Mouse (Mus musculus) forebrain, embryonic 13.5 days (tissue): ENCODE measurements around the gene Nid1. TPM values are rescaled to one million over a fixed set of nuclear protein-coding genes. Genes with fewer than 3 reads are reported as not detected.
"Not testable (repeated sequence)": the region's sequence is repeated elsewhere in the genome, so short reads cannot be mapped to it uniquely, and the experiment has no call there.

Source experiments
- ATAC-seq: fragments of 200-750 bp; cut with Nextera tagmentation; 2 replicates; pipeline ENCODE4 v1.8.0; 2017
- H3K27ac ChIP-seq: fragments of 300-500 bp; sonication (generic); 2 replicates; pipeline ENCODE4 v1.5.1; 2015; ENCODE audit warnings: inconsistent platforms, mild to moderate bottlenecking, moderate library complexity
- H3K27me3 ChIP-seq: fragments of 300-500 bp; sonication (generic); 2 replicates; pipeline ENCODE4 v1.6.1; 2015; ENCODE audit warnings: mild to moderate bottlenecking, inconsistent platforms
- H3K36me3 ChIP-seq: fragments of 300-500 bp; sonication (generic); 2 replicates; pipeline ENCODE4 v1.6.1; 2015; ENCODE audit warnings: mild to moderate bottlenecking, inconsistent platforms; ENCODE audit not compliant: poor library complexity, severe bottlenecking
- H3K4me1 ChIP-seq: fragments of 300-500 bp; sonication (generic); 2 replicates; pipeline ENCODE4 v1.6.1; 2015; ENCODE audit warnings: inconsistent platforms
- H3K4me2 ChIP-seq: fragments of 300-500 bp; sonication (generic); 2 replicates; pipeline ENCODE4 v1.6.1; 2015; ENCODE audit warnings: inconsistent platforms, mild to moderate bottlenecking, moderate library complexity
- H3K4me3 ChIP-seq: fragments of 300-500 bp; sonication (generic); 2 replicates; pipeline ENCODE4 v1.5.1; 2015; ENCODE audit warnings: mild to moderate bottlenecking, inconsistent platforms
- H3K9ac ChIP-seq: fragments of 300-500 bp; sonication (generic); 2 replicates; pipeline ENCODE4 v1.6.1; 2015; ENCODE audit warnings: mild to moderate bottlenecking, inconsistent platforms
- H3K9me3 ChIP-seq: fragments of 300-500 bp; sonication (generic); replicated peaks from 2 replicates; pipeline ENCODE4 v1.6.1; 2016; ENCODE audit warnings: inconsistent platforms
- WGBS: fragments of 180-500 bp; shearing (Covaris S2); methylation state at CpG from one replicate; pipeline ENCODE4 v1.1.7; 2015; 5-methylcytosine and 5-hydroxymethylcytosine counted together
- polyA plus RNA-seq: library from polyadenylated mRNA; unstranded; fragments of >200 nt; fragmentation: Nextera tagmentation; extraction: Ambion mirVana; gene quantifications from 2 replicates; pipeline ENCODE4 v1.2.1, GENCODE M21; 2015

Gene Nid1
- polyA plus RNA-seq, 1 experiment from 2014 or later = 14.4 TPM

GRCm38 (mm10) chr13:13418859-13419258, 18.5 kb upstream of the Nid1 start:
- ATAC-seq, H3K27me3 ChIP-seq, H3K4me2 ChIP-seq, H3K27ac ChIP-seq, H3K36me3 ChIP-seq, H3K9ac ChIP-seq, H3K9me3 ChIP-seq, H3K4me1 ChIP-seq, H3K4me3 ChIP-seq: not testable (repeated sequence)
- WGBS = 93% methylated on average over 6 of the region's 12 CpGs

- not testable (repeated sequence) for H3K4me2 ChIP-seq, H3K4me1 ChIP-seq, H3K27me3 ChIP-seq, ATAC-seq, H3K27ac ChIP-seq, H3K4me3 ChIP-seq, H3K9me3 ChIP-seq, H3K36me3 ChIP-seq, H3K9ac ChIP-seq
- 96% methylated on average over 3 of the region's 5 CpGs for WGBS
Observed at GRCm38 (mm10) chr13:13423301-13423700, 14.1 kb upstream of the Nid1 start.

GRCm38 (mm10) chr13:13436161-13436560, 1.2 kb upstream of the Nid1 start:
- not testable (repeated sequence) for H3K27ac ChIP-seq, H3K9ac ChIP-seq, H3K4me3 ChIP-seq, H3K4me1 ChIP-seq, H3K36me3 ChIP-seq, H3K4me2 ChIP-seq, ATAC-seq, H3K27me3 ChIP-seq, H3K9me3 ChIP-seq
- WGBS = 98% methylated on average over 5 of the region's 7 CpGs

GRCm38 (mm10) chr13:13438112-13438953, 982 bp downstream of the Nid1 start:
- H3K9me3 ChIP-seq, H3K27ac ChIP-seq, H3K4me1 ChIP-seq, H3K36me3 ChIP-seq, H3K27me3 ChIP-seq, H3K4me2 ChIP-seq, H3K9ac ChIP-seq, H3K4me3 ChIP-seq: not testable (repeated sequence)
- 5% methylated on average over 18 of the region's 28 CpGs for WGBS
- ATAC-seq = 0 out of 2 replicates have a peak, but pooled peaks have one; percentile 34

DNA sequence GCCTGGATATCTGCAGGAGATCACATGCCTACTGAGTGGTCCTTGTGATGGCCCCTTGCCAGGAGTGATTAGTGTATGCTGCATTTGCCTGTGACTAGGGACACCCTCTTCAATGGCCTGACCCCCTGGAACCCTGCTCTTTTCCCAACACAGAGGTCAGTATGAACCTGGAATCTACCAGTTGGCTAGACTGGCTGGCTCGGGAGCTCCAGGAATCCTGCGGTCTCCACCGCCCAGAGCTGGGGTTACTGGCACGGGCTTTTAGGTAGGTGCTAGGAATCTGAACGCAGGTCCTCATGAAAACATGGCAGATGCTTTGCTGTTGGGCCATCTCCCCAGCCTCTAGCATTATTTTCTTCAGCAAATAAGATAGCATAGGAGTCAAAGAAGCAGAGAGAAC, 8.2 kb downstream of the Nid1 start:
- not testable (repeated sequence) for H3K27ac ChIP-seq, ATAC-seq, H3K27me3 ChIP-seq, H3K9ac ChIP-seq, H3K4me1 ChIP-seq, H3K4me2 ChIP-seq, H3K36me3 ChIP-seq, H3K4me3 ChIP-seq, H3K9me3 ChIP-seq
- 92% methylated on average over 5 of the region's 5 CpGs for WGBS

- not testable (repeated sequence) for H3K27me3 ChIP-seq, ATAC-seq, H3K9ac ChIP-seq, H3K4me1 ChIP-seq, H3K36me3 ChIP-seq, H3K27ac ChIP-seq, H3K4me3 ChIP-seq, H3K4me2 ChIP-seq, H3K9me3 ChIP-seq
- 68% methylated on average over 4 of the region's 4 CpGs for WGBS
Observed at GRCm38 (mm10) chr13:13446711-13447443, 9.5 kb downstream of the Nid1 start.

- H3K9me3 ChIP-seq, H3K9ac ChIP-seq, H3K4me3 ChIP-seq, ATAC-seq, H3K27me3 ChIP-seq, H3K27ac ChIP-seq, H3K36me3 ChIP-seq, H3K4me2 ChIP-seq, H3K4me1 ChIP-seq: not testable (repeated sequence)
- WGBS = 80% methylated on average over 12 of the region's 12 CpGs
Observed at GRCm38 (mm10) chr13:13449981-13450380, 12.6 kb downstream of the Nid1 start.

GRCm38 (mm10) chr13:13450931-13451330, 13.6 kb downstream of the Nid1 start:
- not testable (repeated sequence) for H3K4me2 ChIP-seq, H3K27ac ChIP-seq, H3K9ac ChIP-seq, H3K36me3 ChIP-seq, ATAC-seq, H3K4me1 ChIP-seq, H3K4me3 ChIP-seq, H3K27me3 ChIP-seq, H3K9me3 ChIP-seq
- WGBS = 14% methylated on average over 1 of the region's 1 CpGs

GRCm38 (mm10) chr13:13453332-13453731, 16.0 kb downstream of the Nid1 start:
- H3K9ac ChIP-seq, H3K4me2 ChIP-seq, H3K9me3 ChIP-seq, H3K36me3 ChIP-seq, H3K4me1 ChIP-seq, H3K27me3 ChIP-seq, H3K27ac ChIP-seq, H3K4me3 ChIP-seq, ATAC-seq: not testable (repeated sequence)
- 89% methylated on average over 6 of the region's 6 CpGs for WGBS

DNA sequence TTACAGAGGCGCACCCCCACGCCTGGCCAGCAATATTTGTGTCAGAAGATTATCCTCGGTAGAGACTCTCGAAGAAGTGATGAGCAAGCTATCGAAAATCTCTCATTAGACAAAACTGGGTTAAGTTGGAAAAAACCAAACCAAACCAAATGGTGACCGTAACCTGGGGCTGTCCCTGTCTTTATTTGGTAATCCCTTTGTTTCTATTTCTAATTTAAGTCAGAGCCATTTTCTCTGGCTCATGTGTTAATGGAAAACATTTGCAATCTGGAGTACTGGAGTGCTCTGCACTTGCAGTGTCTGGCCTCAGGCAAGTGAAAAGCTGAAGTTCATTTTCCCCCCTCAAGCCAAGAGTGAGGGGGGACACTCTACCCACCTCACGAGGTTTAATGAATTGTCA, 16.9 kb downstream of the Nid1 start:
- H3K4me2 ChIP-seq, H3K4me3 ChIP-seq, H3K9me3 ChIP-seq, H3K36me3 ChIP-seq, ATAC-seq, H3K9ac ChIP-seq, H3K27me3 ChIP-seq, H3K27ac ChIP-seq, H3K4me1 ChIP-seq: not testable (repeated sequence)
- WGBS = 88% methylated on average over 7 of the region's 7 CpGs

- 58% methylated on average over 9 of the region's 9 CpGs for WGBS
- not testable (repeated sequence) for H3K27me3 ChIP-seq, H3K36me3 ChIP-seq, H3K9me3 ChIP-seq, H3K9ac ChIP-seq, H3K4me2 ChIP-seq, ATAC-seq, H3K4me1 ChIP-seq, H3K4me3 ChIP-seq, H3K27ac ChIP-seq
Observed at GRCm38 (mm10) chr13:13455632-13456492, 18.5 kb downstream of the Nid1 start.

GRCm38 (mm10) chr13:13458138-13458737, 20.9 kb downstream of the Nid1 start:
- H3K9me3 ChIP-seq = no peaks in the 10 kb centered on the region
- H3K4me1 ChIP-seq = no peaks in the 10 kb centered on the region
- no peak overlapping the region for H3K27ac ChIP-seq
- no peak overlapping the region for H3K4me2 ChIP-seq
- 73% methylated on average over 4 of the region's 4 CpGs for WGBS
- H3K9ac ChIP-seq = no peak overlapping the region
- no peaks in the 10 kb centered on the region for H3K36me3 ChIP-seq
- H3K4me3 ChIP-seq = no peak overlapping the region
- no peaks in the 10 kb centered on the region for H3K27me3 ChIP-seq
- no peak for ATAC-seq
